Mouse (Mus musculus) olfactory bulb, adult 2 months (tissue): ENCODE results near the gene Ern1.

Experiments
- CTCF ChIP-seq: fragments of 200-500 bp; IDR thresholded peaks from 2 replicates; pipeline ENCODE4 v1.5.1; 2012; ENCODE audit warnings: low read depth, mild to moderate bottlenecking, low read length, moderate library complexity; ENCODE audit not compliant: insufficient read depth
- POLR2A ChIP-seq: fragments of 200-500 bp; IDR thresholded peaks from 2 replicates; pipeline ENCODE4 v1.6.1; 2012; ENCODE audit warnings: mild to moderate bottlenecking, low read depth, low read length, moderate library complexity; ENCODE audit not compliant: insufficient read depth

GRCm38 (mm10) chr11:106535660-106536252 is 48.1 kb upstream of the Ern1 start:
- TF ChIP-seq CTCF (no peak), POLR2A (no peak)
